Mouse (Mus musculus) thymus, postnatal 4 days (tissue): Measurements from ENCODE around the gene Tbl3.

Experiments used
- DNase-seq: peaks from one replicate; pipeline ENCODE4 v3.0.0; 2021

Gene Tbl3

GRCm38 (mm10) chr17:24706982-24707800, at the start of gene Tbl3:
Tbl3 (minus strand) TSS chr17:24707660.
- DNase-seq = peak; percentile 96

- DNase-seq = peak; percentile 46
Measured at GRCm38 (mm10) chr17:24752415-24753394, 45.2 kb upstream of the Tbl3 start, which contains the start of gene Hs3st6. Hs3st6 (plus strand) TSS chr17:24752988.

- DNase-seq = no peak
Measured at GRCm38 (mm10) chr17:24751528-24751927, 44.1 kb upstream of the Tbl3 start.

GRCm38 (mm10) chr17:24746986-24747385, 39.5 kb upstream of the Tbl3 start:
- DNase-seq = no peak

- DNase-seq = peak; percentile 89
Measured at GRCm38 (mm10) chr17:24745526-24746497, 38.4 kb upstream of the Tbl3 start.

GRCm38 (mm10) chr17:24744381-24744780, 36.9 kb upstream of the Tbl3 start:
- no peak for DNase-seq

GRCm38 (mm10) chr17:24743896-24744295, 36.4 kb upstream of the Tbl3 start:
- no peak for DNase-seq

- no peak for DNase-seq
Measured at GRCm38 (mm10) chr17:24742307-24742706, 34.8 kb upstream of the Tbl3 start.

GRCm38 (mm10) chr17:24739926-24740325, 32.5 kb upstream of the Tbl3 start:
- DNase-seq = no peak

GRCm38 (mm10) chr17:24738238-24738637, 30.8 kb upstream of the Tbl3 start:
- DNase-seq = no peak

GRCm38 (mm10) chr17:24737135-24737810, 29.8 kb upstream of the Tbl3 start:
- DNase-seq = no peak

GRCm38 (mm10) chr17:24736330-24737051, 29.0 kb upstream of the Tbl3 start, which contains the start of gene Msrb1:
Msrb1 (plus strand) TSS chr17:24736642.
- DNase-seq = peak; percentile 94

- DNase-seq = no peak
Measured at GRCm38 (mm10) chr17:24735446-24735845, 28.0 kb upstream of the Tbl3 start.

- no peak for DNase-seq
Measured at GRCm38 (mm10) chr17:24734513-24734912, 27.1 kb upstream of the Tbl3 start.

- no peak for DNase-seq
Measured at GRCm38 (mm10) chr17:24733434-24734050, 26.1 kb upstream of the Tbl3 start.

- no peak for DNase-seq
Measured at GRCm38 (mm10) chr17:24732233-24732935, 24.9 kb upstream of the Tbl3 start.

GRCm38 (mm10) chr17:24730787-24731186, 23.3 kb upstream of the Tbl3 start:
- no peak for DNase-seq

- DNase-seq = no peak
Measured at GRCm38 (mm10) chr17:24729067-24729466, 21.6 kb upstream of the Tbl3 start.

GRCm38 (mm10) chr17:24728184-24728583, 20.7 kb upstream of the Tbl3 start:
- DNase-seq = no peak

- DNase-seq = no peak
Measured at GRCm38 (mm10) chr17:24727618-24728017, 20.2 kb upstream of the Tbl3 start, which contains the start of gene Rpl3l. Rpl3l (plus strand) TSS chr17:24727820.
